Mouse (Mus musculus) MEL (cell line): ENCODE results near the gene Rrp36. TPM values are rescaled to one million over a fixed set of nuclear protein-coding genes. Genes with fewer than 3 reads are reported as not detected.

Experiments used
- DNase-seq: peaks from one replicate; pipeline ENCODE4 v3.0.0; 2011; ENCODE audit warnings: low read depth, low spot score
- H3K27ac ChIP-seq: 2 replicates; pipeline ENCODE4 v1.5.1; 2012; ENCODE audit warnings: low read depth, mild to moderate bottlenecking, control low read depth, low read length, moderate library complexity; ENCODE audit not compliant: control insufficient read depth
- H3K27me3 ChIP-seq, 2 experiments: fragments of 150-350 bp in 1 of 2; sonication (generic) in 1 of 2; 2 replicates each; pipeline ENCODE4 v1.6.1; 2012; ENCODE audit warnings: low read length in 2 of 2, mild to moderate bottlenecking in 2 of 2, improper control_type of control experiment in 1 of 2, moderate library complexity in 1 of 2; ENCODE audit not compliant: insufficient read depth in 2 of 2, control insufficient read depth in 1 of 2
- H3K36me3 ChIP-seq, 2 experiments: 2 replicates each; pipeline ENCODE4 v1.6.1; 2012 to 2014; ENCODE audit warnings: low read length in 2 of 2, improper control_type of control experiment in 1 of 2, inconsistent platforms in 1 of 2, mild to moderate bottlenecking in 1 of 2; ENCODE audit not compliant: insufficient read depth in 2 of 2, control insufficient read depth in 1 of 2
- H3K4me1 ChIP-seq, 2 experiments: fragments of 150-350 bp in 1 of 2; sonication (generic) in 1 of 2; 2 replicates each; pipeline ENCODE4 v1.6.1; 2012; ENCODE audit warnings: low read length in 2 of 2, improper control_type of control experiment in 1 of 2, mild to moderate bottlenecking in 1 of 2; ENCODE audit not compliant: insufficient read depth in 2 of 2, control insufficient read depth in 1 of 2
- H3K4me3 ChIP-seq, 2 experiments: fragments of 150-350 bp in 1 of 2; sonication (generic) in 1 of 2; 2 replicates each; pipeline ENCODE4 v1.5.1; 2012; ENCODE audit warnings: low read depth in 2 of 2, low read length in 2 of 2, mild to moderate bottlenecking in 2 of 2, moderate library complexity in 2 of 2, control low read depth in 1 of 2, improper control_type of control experiment in 1 of 2; ENCODE audit not compliant: control insufficient read depth in 1 of 2, insufficient read depth in 1 of 2
- H3K79me2 ChIP-seq: 2 replicates; pipeline ENCODE4 v1.6.1; 2012; ENCODE audit warnings: mild to moderate bottlenecking, low read length, moderate library complexity; ENCODE audit not compliant: control insufficient read depth, poor library complexity, insufficient read depth
- H3K9ac ChIP-seq: 2 replicates; pipeline ENCODE4 v1.6.1; 2012; ENCODE audit warnings: low read depth, mild to moderate bottlenecking, control low read depth, low read length, moderate library complexity; ENCODE audit not compliant: control insufficient read depth, poor library complexity, severe bottlenecking
- H3K9me3 ChIP-seq: fragments of 150-350 bp; sonication (generic); replicated peaks from 2 replicates; pipeline ENCODE4 v1.6.1; 2012; ENCODE audit warnings: mild to moderate bottlenecking, low read length, improper control_type of control experiment, moderate library complexity; ENCODE audit not compliant: insufficient read depth
- CTCF ChIP-seq, 3 experiments: IDR thresholded peaks in 2 of 3; conservative IDR thresholded peaks in 1 of 3; 2 replicates each; pipeline ENCODE4 v1.5.1; 2011 to 2012; ENCODE audit warnings: low read length in 3 of 3, low read depth in 2 of 3, mild to moderate bottlenecking in 2 of 3, improper control_type of control experiment in 1 of 3, inconsistent platforms in 1 of 3, mixed read lengths in 1 of 3, moderate library complexity in 1 of 3; ENCODE audit not compliant: control insufficient read depth in 1 of 3, insufficient read depth in 1 of 3, poor library complexity in 1 of 3, severe bottlenecking in 1 of 3
- E2F4 ChIP-seq: IDR thresholded peaks from 2 replicates; pipeline ENCODE4 v1.6.1; 2011; ENCODE audit warnings: low read depth, low read length, improper control_type of control experiment, borderline replicate concordance
- ELF1 ChIP-seq: IDR thresholded peaks from 2 replicates; pipeline ENCODE4 v1.6.1; 2014; ENCODE audit warnings: low read depth, mild to moderate bottlenecking, inconsistent platforms, low read length, improper control_type of control experiment, moderate library complexity
- EP300 ChIP-seq, 2 experiments: IDR thresholded peaks; 2 replicates each; pipeline ENCODE4 v1.6.1; 2011; ENCODE audit warnings: improper control_type of control experiment in 2 of 2, low read length in 2 of 2, low read depth in 1 of 2, mild to moderate bottlenecking in 1 of 2
- GABPA ChIP-seq: IDR thresholded peaks from 2 replicates; pipeline ENCODE4 v1.6.1; 2012; ENCODE audit warnings: low read depth, mild to moderate bottlenecking, inconsistent platforms, low read length, improper control_type of control experiment, moderate library complexity
- GATA1 ChIP-seq: IDR thresholded peaks from 2 replicates; pipeline ENCODE4 v1.6.1; 2011; ENCODE audit warnings: low read depth, low read length, improper control_type of control experiment
- HCFC1 ChIP-seq: IDR thresholded peaks from 2 replicates; pipeline ENCODE4 v1.6.1; 2012; ENCODE audit warnings: low read depth, mild to moderate bottlenecking, inconsistent platforms, low read length, improper control_type of control experiment, moderate library complexity
- JUND ChIP-seq: IDR thresholded peaks from 2 replicates; pipeline ENCODE4 v1.6.1; 2011; ENCODE audit warnings: low read depth, mild to moderate bottlenecking, improper control_type of control experiment, low read length
- KAT2A ChIP-seq: conservative IDR thresholded peaks from 2 replicates; pipeline ENCODE4 v1.6.1; 2012; ENCODE audit warnings: low read depth, low read length, improper control_type of control experiment, inconsistent platforms
- MEF2A ChIP-seq: IDR thresholded peaks from 2 replicates; pipeline ENCODE4 v1.6.1; 2014; ENCODE audit warnings: low read depth, mild to moderate bottlenecking, inconsistent platforms, low read length, improper control_type of control experiment; ENCODE audit not compliant: poor library complexity, insufficient replicate concordance, severe bottlenecking; ENCODE audit errors: extremely low read depth
- MXI1 ChIP-seq: IDR thresholded peaks from 2 replicates; pipeline ENCODE4 v1.6.1; 2011; ENCODE audit warnings: mild to moderate bottlenecking, low read depth, low read length, improper control_type of control experiment
- MYC ChIP-seq: IDR thresholded peaks from 2 replicates; pipeline ENCODE4 v1.6.1; 2011; ENCODE audit warnings: low read depth, mild to moderate bottlenecking, low read length, improper control_type of control experiment, moderate library complexity
- NELFE ChIP-seq: IDR thresholded peaks from 2 replicates; pipeline ENCODE4 v1.6.1; 2011; ENCODE audit warnings: low read depth, low read length, improper control_type of control experiment
- NRF1 ChIP-seq: IDR thresholded peaks from 2 replicates; pipeline ENCODE4 v1.6.1; 2014; ENCODE audit warnings: low read depth, mild to moderate bottlenecking, inconsistent platforms, low read length, improper control_type of control experiment, moderate library complexity; ENCODE audit not compliant: poor library complexity, insufficient read depth, severe bottlenecking
- POLR2A ChIP-seq, 2 experiments: IDR thresholded peaks; 2 replicates each; pipeline ENCODE4 v1.6.1; 2011 to 2012; ENCODE audit warnings: low read length in 2 of 2, mild to moderate bottlenecking in 2 of 2, control low read depth in 1 of 2, improper control_type of control experiment in 1 of 2, low read depth in 1 of 2, moderate library complexity in 1 of 2; ENCODE audit not compliant: control insufficient read depth in 1 of 2, insufficient read depth in 1 of 2, poor library complexity in 1 of 2
- POLR2AphosphoS5 ChIP-seq: IDR thresholded peaks from 2 replicates; pipeline ENCODE4 v1.6.1; 2012; ENCODE audit warnings: low read depth, borderline replicate concordance, mild to moderate bottlenecking, inconsistent platforms, low read length, moderate library complexity, mixed read lengths
- RCOR1 ChIP-seq: IDR thresholded peaks from 2 replicates; pipeline ENCODE4 v1.6.1; 2012; ENCODE audit warnings: low read depth, mild to moderate bottlenecking, inconsistent platforms, low read length, improper control_type of control experiment
- SIN3A ChIP-seq: IDR thresholded peaks from 2 replicates; pipeline ENCODE4 v1.6.1; 2012; ENCODE audit warnings: low read length, improper control_type of control experiment, inconsistent platforms
- TBP ChIP-seq: IDR thresholded peaks from 2 replicates; pipeline ENCODE4 v1.8.0; 2011; ENCODE audit warnings: low read depth, low read length, improper control_type of control experiment
- UBTF ChIP-seq: IDR thresholded peaks from 2 replicates; pipeline ENCODE4 v1.6.1; 2012; ENCODE audit warnings: low read depth, mild to moderate bottlenecking, inconsistent platforms, low read length, improper control_type of control experiment, moderate library complexity, borderline replicate concordance; ENCODE audit not compliant: insufficient read depth
- USF1 ChIP-seq: IDR thresholded peaks from 2 replicates; pipeline ENCODE4 v1.6.1; 2014; ENCODE audit warnings: low read depth, mild to moderate bottlenecking, inconsistent platforms, low read length, improper control_type of control experiment, moderate library complexity
- ZKSCAN1 ChIP-seq: IDR thresholded peaks from 2 replicates; pipeline ENCODE4 v1.6.1; 2012; ENCODE audit warnings: low read depth, mild to moderate bottlenecking, inconsistent platforms, low read length, improper control_type of control experiment, moderate library complexity
- ZMIZ1 ChIP-seq: IDR thresholded peaks from 2 replicates; pipeline ENCODE4 v1.6.1; 2012; ENCODE audit warnings: low read depth, mild to moderate bottlenecking, inconsistent platforms, low read length, improper control_type of control experiment, moderate library complexity
- ZNF384 ChIP-seq: IDR thresholded peaks from 2 replicates; pipeline ENCODE4 v1.6.1; 2012; ENCODE audit warnings: low read depth, mild to moderate bottlenecking, inconsistent platforms, low read length, improper control_type of control experiment
- polyA plus RNA-seq, 2 experiments: library from polyadenylated mRNA; stranded (reverse) in 1 of 2; unstranded in 1 of 2; fragments of >175 nt in 1 of 2; fragments of >200 nt in 1 of 2; gene quantifications; 2 replicates each; pipeline versions ENCODE4 v1.2.1 to v1.2.4; 2012; ENCODE audit warnings: low replicate concordance in 2 of 2, low read depth in 1 of 2; ENCODE audit not compliant: insufficient read length in 2 of 2, insufficient read depth in 1 of 2, missing spikeins in 1 of 2
- total RNA-seq: library from RNA; depleted of rRNA; stranded (reverse); fragments of 300-350 nt; gene quantifications from 2 replicates; pipeline ENCODE4 v1.2.3, GENCODE M21; 2012

Rrp36 gene
- total and polyA plus RNA-seq, 3 experiments: 51.2 to 55.3 TPM; not detected in 1

DNA sequence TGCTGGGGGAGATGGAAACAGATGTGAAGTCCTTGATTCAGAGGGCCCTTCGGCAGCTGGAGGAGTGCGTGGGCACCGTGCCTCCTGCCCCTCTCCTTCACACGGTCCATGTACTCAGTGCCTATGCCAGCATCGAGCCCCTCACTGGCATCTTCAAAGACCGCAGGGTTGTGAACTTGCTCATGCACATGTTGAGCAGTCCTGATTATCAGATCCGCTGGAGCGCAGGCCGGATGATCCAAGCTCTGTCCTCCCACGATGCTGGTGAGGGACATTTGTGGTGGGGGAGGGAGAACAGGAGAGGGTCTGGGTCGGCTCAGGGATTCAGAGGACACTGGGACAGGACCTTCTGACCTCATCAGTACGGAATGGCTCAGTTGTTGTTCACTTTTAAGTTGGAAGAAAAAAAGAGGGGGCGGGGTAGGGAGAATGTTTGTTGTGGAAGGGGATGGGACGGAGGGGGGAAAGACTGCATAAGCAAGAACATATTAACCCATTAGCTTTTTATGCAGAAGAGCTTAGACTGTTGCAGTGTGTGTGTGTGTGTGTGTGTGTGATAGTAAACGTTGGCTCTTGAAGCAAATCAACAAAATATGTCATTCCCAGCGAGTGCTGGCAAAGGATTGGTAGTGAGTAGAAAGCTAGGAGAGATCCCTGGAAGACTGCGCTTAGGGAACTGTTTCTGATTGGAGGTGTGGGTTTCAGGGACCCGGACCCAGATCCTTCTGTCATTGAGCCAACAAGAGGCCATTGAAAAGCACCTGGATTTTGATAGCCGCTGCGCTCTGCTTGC, 22.2 kb downstream of the Rrp36 start:
- no peaks in the 10 kb centered on the region for H3K27me3 ChIP-seq
- no peaks in the 10 kb centered on the region for H3K9me3 ChIP-seq
- H3K27ac ChIP-seq: no peak overlapping the region
- peaks cover 6 to 8% of the 10 kb centered on the region in 2 experiments; a peak in 3 of 4 replicates for H3K4me1 ChIP-seq
- peaks cover 0 to 4% of the 10 kb centered on the region in 2 experiments; a peak in 2 of 4 replicates for H3K36me3 ChIP-seq
- H3K9ac ChIP-seq: no peak overlapping the region
- no peak for DNase-seq
- H3K4me3 ChIP-seq: no peak overlapping the region
- peaks cover 11% of the 10 kb centered on the region for H3K79me2 ChIP-seq
- TF ChIP-seq TBP (no peak), NELFE (no peak), MYC (no peak), ZMIZ1 (no peak), MXI1 (no peak), NRF1 (no peak), ZKSCAN1 (no peak), CTCF (IDR thresholded peaks at IDR 0.05 in 2 of 3, conservative IDR thresholded peaks at IDR 0.05 in 1 of 3; ENCODE audit: control insufficient read depth in 1 of 3, insufficient read depth in 1 of 3, low read depth in 2 of 3, low read length in 3 of 3, poor library complexity in 1 of 3, severe bottlenecking in 1 of 3) (no peak), GABPA (no peak), JUND (no peak), USF1 (no peak), HCFC1 (no peak), KAT2A (no peak), RCOR1 (no peak), ELF1 (no peak)

DNA sequence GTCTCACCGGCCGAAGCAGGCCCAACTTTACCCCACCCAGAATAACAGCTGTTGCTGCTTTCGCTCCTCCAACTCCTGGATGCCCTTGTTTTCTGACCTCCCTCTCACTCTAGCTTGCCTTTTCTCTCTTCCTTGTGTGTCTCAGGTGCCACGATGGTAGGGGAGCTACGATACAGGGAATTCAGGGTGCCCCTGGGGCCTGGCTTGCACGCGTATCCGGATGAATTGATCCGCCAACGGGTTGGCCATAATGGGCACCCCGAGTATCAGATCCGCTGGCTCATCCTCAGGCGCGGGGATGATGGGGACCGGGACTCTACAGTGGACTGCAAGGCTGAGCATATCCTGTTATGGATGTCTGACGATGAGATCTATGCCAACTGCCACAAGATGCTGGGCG, 22.9 kb downstream of the Rrp36 start:
- peaks cover 6 to 10% of the 10 kb centered on the region in 2 experiments; a peak in 3 of 4 replicates for H3K4me1 ChIP-seq
- H3K79me2 ChIP-seq: peaks cover 15% of the 10 kb centered on the region
- H3K27me3 ChIP-seq: no peaks in the 10 kb centered on the region
- H3K36me3 ChIP-seq: peaks cover 0 to 7% of the 10 kb centered on the region in 2 experiments; a peak in 2 of 4 replicates
- DNase-seq: no peak
- TF ChIP-seq GATA1: no peak
- TF ChIP-seq ZKSCAN1: no peak
- TF ChIP-seq GABPA: no peak
- TF ChIP-seq ZNF384: no peak
- no peak for TF ChIP-seq UBTF
- TF ChIP-seq MEF2A: no peak
- TF ChIP-seq POLR2A (IDR thresholded peaks at IDR 0.05; ENCODE audit: control insufficient read depth in 1 of 2, insufficient read depth in 1 of 2, low read depth in 1 of 2, low read length in 2 of 2, poor library complexity in 1 of 2): no peak; a peak in 1 of 4 replicates
- TF ChIP-seq EP300 (IDR thresholded peaks at IDR 0.05; ENCODE audit: low read depth in 1 of 2, low read length in 2 of 2): no peak
- no peak for TF ChIP-seq NRF1
- TF ChIP-seq ELF1: no peak
- TF ChIP-seq TBP: no peak
- TF ChIP-seq SIN3A: no peak
- no peak for TF ChIP-seq RCOR1
- no peak for TF ChIP-seq E2F4
- no peak for TF ChIP-seq POLR2AphosphoS5
- peak overlapping the region; percentile 78 to 99 for H3K4me3 ChIP-seq
- no peaks in the 10 kb centered on the region for H3K9me3 ChIP-seq
- peak overlapping the region; percentile 83 for H3K9ac ChIP-seq
- H3K27ac ChIP-seq: no peak overlapping the region
